ENCODE assay signal across 8 mouse cellular contexts in the genomic region with DNA sequence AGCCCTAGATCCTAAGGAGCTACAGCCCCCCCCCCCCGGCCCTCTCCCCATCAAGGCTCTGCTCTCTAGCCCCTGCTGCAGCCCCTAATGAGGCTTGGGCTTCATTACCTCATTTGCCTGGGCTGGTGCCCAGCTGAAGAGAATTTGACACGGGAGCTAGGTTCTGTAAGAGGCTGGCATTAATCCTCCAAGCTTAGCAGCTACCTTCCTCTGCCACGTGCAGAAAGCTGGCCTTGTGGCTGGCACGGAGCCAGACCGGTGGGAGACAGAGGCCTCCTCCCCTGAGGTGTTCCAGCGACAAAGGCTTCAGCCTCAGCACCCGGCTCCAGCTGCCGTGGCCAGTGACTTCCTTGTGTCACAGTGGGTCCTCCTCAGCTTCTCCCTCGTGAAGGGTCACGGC.
DNase-seq lines count a peak whose midpoint lies in the region; ATAC-seq lines count a peak whose summit lies in the region.

No protein-coding gene starts in this region.

- no peaks in the 10 kb centered on the region for H3K27me3 ChIP-seq in hindbrain, embryonic 15.5 days
- no peaks in the 10 kb centered on the region for H3K27me3 ChIP-seq in neural tube, embryonic 13.5 days

- 33% methylated on average over 10 of the region's 10 CpGs for WGBS in hindbrain, embryonic 15.5 days
- WGBS in neural tube, embryonic 13.5 days, result 29% methylated on average over 10 of the region's 10 CpGs

- no peaks in the 10 kb centered on the region for H3K9me3 ChIP-seq in hindbrain, embryonic 15.5 days
- H3K9me3 ChIP-seq in neural tube, embryonic 13.5 days, result no peaks in the 10 kb centered on the region

- no peak overlapping the region for H3K4me2 ChIP-seq in hindbrain, embryonic 15.5 days
- H3K4me2 ChIP-seq in neural tube, embryonic 13.5 days, result no peak overlapping the region

- H3K4me1 ChIP-seq in hindbrain, embryonic 15.5 days (replicated peaks), result peaks cover 23% of the 10 kb centered on the region
- H3K4me1 ChIP-seq in neural tube, embryonic 13.5 days (replicated peaks), result peaks cover 33% of the 10 kb centered on the region

- peak; percentile 77 for ATAC-seq in hindbrain, embryonic 15.5 days (ENCODE audit: low FRiP score, low read depth)
- peak; percentile 82 for ATAC-seq in neural tube, embryonic 13.5 days (ENCODE audit: low read depth)

- H3K9ac ChIP-seq in hindbrain, embryonic 15.5 days, result no peak overlapping the region
- H3K9ac ChIP-seq in neural tube, embryonic 13.5 days, result peak overlapping the region; percentile 43; the same call in 1 of the 2 replicates

- intact Hi-C loops in gastrocnemius, postnatal 14 days (cut with DNase I; ENCODE audit: low total_unique reads), result no loop called here
- intact Hi-C loops in gastrocnemius, postnatal 36 days (cut with DNase I), result no loop called here

- peak overlapping the region; percentile 79 for H3K27ac ChIP-seq in hindbrain, embryonic 15.5 days (replicated peaks)
- peak overlapping the region; percentile 83 for H3K27ac ChIP-seq in neural tube, embryonic 13.5 days (replicated peaks)

- peak; percentile 33 for DNase-seq in gastrocnemius, postnatal 14 days
- DNase-seq in gastrocnemius, postnatal 36 days, result no peak
- peak; percentile 59 to 66 for DNase-seq in right cerebral cortex, postnatal 10 days (ENCODE audit: low spot score in 2 of 2)
- no peak for DNase-seq in right cerebral cortex, postnatal 25 days
- DNase-seq in spleen, postnatal 14 days (ENCODE audit: low spot score in 2 of 2), result no peak
- no peak for DNase-seq in layer of hippocampus, adult 9-11 months

- no peaks in the 10 kb centered on the region for H3K36me3 ChIP-seq in hindbrain, embryonic 15.5 days
- no peaks in the 10 kb centered on the region for H3K36me3 ChIP-seq in neural tube, embryonic 13.5 days

- H3K4me3 ChIP-seq in hindbrain, embryonic 15.5 days, result no peak overlapping the region
- no peak overlapping the region for H3K4me3 ChIP-seq in neural tube, embryonic 13.5 days

Comparison
In these comparisons a context has a peak if more than half of its experiments do, and no peak if none do; other contexts are left out.
1. DNase-seq: peak in gastrocnemius, postnatal 14 days (single experiment) and right cerebral cortex, postnatal 10 days (2 of 2); none in gastrocnemius, postnatal 36 days (0 of 2), right cerebral cortex, postnatal 25 days (single experiment), spleen, postnatal 14 days (0 of 2) and layer of hippocampus, adult 9-11 months (single experiment).